Comparison of ENCODE assay signal across 9 mouse cellular contexts in the genomic region with DNA sequence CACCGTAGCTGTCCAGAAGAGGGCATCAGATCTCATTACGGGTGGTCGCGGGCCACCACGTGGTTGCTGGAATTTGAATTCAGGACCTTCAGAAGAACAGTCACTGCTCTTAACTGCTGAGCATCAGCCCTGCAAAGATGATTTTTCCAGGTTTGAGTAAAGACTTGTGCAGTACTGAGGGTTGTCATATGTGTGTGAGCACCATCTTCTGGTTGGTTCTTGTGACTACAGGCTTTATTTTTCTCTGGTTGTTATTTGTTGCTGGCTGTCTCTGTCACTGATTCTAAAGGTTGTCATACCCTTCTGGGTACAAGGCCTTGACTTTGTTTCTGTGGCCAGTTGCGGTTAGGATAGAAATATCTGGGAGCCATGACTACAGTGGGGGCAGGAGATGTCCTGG. TPM values are rescaled to one million over a fixed set of nuclear protein-coding genes. Genes with fewer than 3 reads are reported as not detected.
A peak's percentile ranks its signal among the peaks of the same experiment; 100 is the strongest.
DNase-seq lines count a peak whose midpoint lies in the region; ATAC-seq and TF ChIP-seq lines count a peak whose summit lies in the region.
"Had no signal": no experiment of that assay in that cellular context is flagged by ENCODE, and none has a peak within 500 bp of the region (broad histone marks: within the 10 kb centered on the region; RNA-seq: fewer than 3 reads in every experiment).

No protein-coding gene starts in this region.

- intact Hi-C loops in left cerebral cortex, postnatal 36 days (cut with DNase I) = no loop called here

- TF ChIP-seq POLR2A in brain, embryonic 14.5 days (IDR thresholded peaks at IDR 0.05; ENCODE audit: borderline replicate concordance, extremely low read depth, insufficient read depth, insufficient read length, poor library complexity, severe bottlenecking) = no peak

- TF ChIP-seq CTCF in brain, embryonic 14.5 days (IDR thresholded peaks at IDR 0.05; ENCODE audit: borderline replicate concordance, extremely low read depth, insufficient read depth, insufficient read length) = peak; percentile 43; the same call in 1 of the 2 replicates

- peak; percentile 65 for ATAC-seq in megakaryocyte-erythroid progenitor cell, adult 5-6 weeks (replicated peaks; ENCODE audit: low FRiP score, low TSS enrichment, poor library complexity, severe bottlenecking)
- ATAC-seq in inflammation-experienced regulatory T-cells, adult 6 months = no peak

- DNase-seq in adrenal gland, adult 2 months = peak; percentile 3
- no peak for DNase-seq in adrenal gland, postnatal 25 days
- peak; percentile 5 for DNase-seq in left cerebral cortex, adult 11 months (ENCODE audit: low spot score)
- DNase-seq in left cerebral cortex, postnatal 36 days (ENCODE audit: low spot score in 2 of 2) = no peak
- peak; percentile 59 for DNase-seq in brain, embryonic 14.5 days (ENCODE audit: low read depth)
- no peak for DNase-seq in spleen, postnatal 4 days (ENCODE audit: low spot score in 2 of 2)

RNA-seq across cellular contexts. Expression of a gene that starts 3.2 kb away (rescaled TPM):
- total RNA-seq in adrenal gland, adult 2 months (2021) = not detected
- polyA plus RNA-seq in adrenal gland, adult 2 months (2012; rRNA removed) = not detected in 2 replicates
- not detected in 2 replicates for total RNA-seq in adrenal gland, postnatal 25 days (2021)
- not detected for total RNA-seq in left cerebral cortex, postnatal 36 days (2021)
- polyA plus RNA-seq in brain, embryonic 14.5 days (2012; rRNA removed) = not detected in 2 replicates
- not detected in 2 replicates for total RNA-seq in megakaryocyte-erythroid progenitor cell, adult 5-6 weeks (2014; fragmentation: Nextera tagmentation)
- not detected in 2 replicates for total RNA-seq in megakaryocyte-erythroid progenitor cell, adult 5-6 weeks (2017)
- polyA plus RNA-seq in inflammation-experienced regulatory T-cells, adult 6 months (2017; shearing (Covaris generic)) = not detected
- polyA plus RNA-seq: heart, embryonic 13.5 days had no signal

RNA-seq across cellular contexts. Expression of a gene that starts 49.3 kb away (rescaled TPM):
- total RNA-seq in adrenal gland, adult 2 months (2021) = 1 to 10 TPM; 8.2 to 8.5 TPM
- 0.34 and 0.74 TPM in 2 replicates for polyA plus RNA-seq in adrenal gland, adult 2 months (2012; rRNA removed)
- total RNA-seq in adrenal gland, postnatal 25 days (2021) = 10.4 and 12.4 TPM in 2 replicates
- 10 to 100 TPM; 19.4 to 22.0 TPM for total RNA-seq in left cerebral cortex, postnatal 36 days (2021)
- polyA plus RNA-seq in brain, embryonic 14.5 days (2012; rRNA removed) = 19.2 and 22.3 TPM in 2 replicates
- total RNA-seq in megakaryocyte-erythroid progenitor cell, adult 5-6 weeks (2014; fragmentation: Nextera tagmentation) = 2.9 and 4.3 TPM in 2 replicates
- 0.38 and 4.8 TPM in 2 replicates for total RNA-seq in megakaryocyte-erythroid progenitor cell, adult 5-6 weeks (2017)
- polyA plus RNA-seq in inflammation-experienced regulatory T-cells, adult 6 months (2017; shearing (Covaris generic)) = 10 to 100 TPM in 1 of 3 experiments, 1 to 10 TPM in 2; 7.0 to 10.7 (median 9.0) TPM

Comparison
In these comparisons a context has a peak if more than half of its experiments do, and no peak if none do; other contexts are left out.
1. DNase-seq: peak in adrenal gland, adult 2 months (single experiment), left cerebral cortex, adult 11 months (single experiment) and brain, embryonic 14.5 days (single experiment); none in adrenal gland, postnatal 25 days (single experiment), left cerebral cortex, postnatal 36 days (0 of 2) and spleen, postnatal 4 days (0 of 2).